Mouse (Mus musculus) right cerebral cortex, postnatal 25 days (tissue): Measurements from ENCODE around the gene Fam149a.

Experiments used
- DNase-seq: peaks from one replicate; pipeline ENCODE4 v3.0.0; 2022

Fam149a gene

DNA sequence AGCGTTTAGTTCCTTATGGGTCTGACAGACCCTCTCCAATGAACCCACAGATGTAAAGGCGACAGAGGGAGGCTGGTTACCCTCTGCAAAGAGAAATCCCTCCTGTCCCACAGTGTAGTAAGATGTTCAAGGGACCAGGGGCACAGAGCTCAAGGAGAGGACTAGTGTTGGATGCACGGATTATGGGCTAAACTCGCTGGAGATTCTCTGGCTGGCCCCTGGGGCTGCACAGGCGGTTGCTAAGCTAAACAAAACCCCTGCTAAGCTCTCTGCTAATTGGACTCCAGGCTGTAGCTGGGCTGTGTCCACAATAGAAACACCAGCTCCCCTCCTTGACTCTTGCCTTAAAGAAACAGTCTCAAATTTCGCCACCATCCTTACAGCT lies at the start of gene Fam149a:
TSS of gene Fam149a (minus strand) at position 329 of the 385 bp plus-strand sequence.
- DNase-seq, result peak; percentile 11

DNA sequence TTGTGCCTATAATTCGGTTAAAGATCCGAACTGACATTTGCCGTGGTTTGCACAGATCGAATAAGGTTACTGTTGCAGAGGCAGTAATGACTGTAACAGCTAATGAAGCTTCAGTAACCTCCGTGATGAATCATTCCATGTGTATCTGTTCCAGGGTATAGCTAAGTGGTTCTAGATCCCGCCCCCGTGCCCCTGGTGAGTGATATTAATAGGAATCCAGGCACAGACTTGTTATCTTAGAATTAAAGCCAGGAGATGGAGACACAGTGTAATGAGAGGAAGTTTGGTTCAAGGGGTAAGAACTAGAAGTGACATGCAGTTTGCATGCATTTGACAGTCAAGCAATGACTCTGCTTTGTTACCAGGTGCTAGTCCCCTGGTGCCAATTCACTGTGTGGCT lies 38.1 kb upstream of the Fam149a start:
- no peak for DNase-seq

DNA sequence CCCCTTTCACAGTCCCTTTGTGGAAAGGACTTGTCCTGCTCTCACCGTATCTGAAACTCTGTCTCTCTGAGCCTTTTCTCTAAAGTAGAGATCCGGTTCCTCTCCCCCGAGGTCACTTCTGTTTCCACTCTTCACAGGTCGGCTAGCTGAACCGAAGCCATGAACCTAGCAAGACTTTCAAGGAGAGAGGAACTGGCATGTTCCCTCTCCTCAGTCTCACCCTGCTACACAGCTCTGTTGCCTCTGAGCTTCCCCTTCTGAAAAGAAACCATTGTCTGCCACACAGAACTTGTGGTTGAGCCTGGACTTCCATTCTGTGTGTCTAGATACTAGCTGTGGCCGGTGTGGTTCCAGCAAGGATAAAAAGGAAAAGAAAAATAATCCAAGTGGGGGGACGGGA lies 32.9 kb upstream of the Fam149a start:
- DNase-seq, result no peak

DNA sequence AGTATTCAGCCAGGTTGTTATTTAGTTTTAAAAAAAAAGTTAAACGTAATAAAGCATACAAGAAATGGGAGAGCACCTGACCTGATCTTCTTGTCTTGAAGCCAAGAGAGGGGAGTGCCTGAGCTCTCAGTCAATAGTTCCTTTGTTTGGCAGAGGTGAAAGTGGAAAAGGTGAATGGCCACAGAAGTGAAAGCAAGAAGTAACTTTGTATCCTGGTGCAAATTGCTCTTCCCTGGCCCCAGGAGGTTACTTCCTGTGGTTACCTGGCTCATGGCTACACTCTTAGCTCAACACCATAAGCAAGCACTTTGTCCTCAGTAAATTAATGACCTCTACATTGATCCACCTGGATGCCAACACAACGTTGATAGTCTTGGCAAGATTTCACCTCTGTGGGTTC lies 28.8 kb upstream of the Fam149a start, which contains the start of gene Tlr3:
TSS of gene Tlr3 (minus strand) at position 199 of the 400 bp plus-strand sequence.
- no peak for DNase-seq

DNA sequence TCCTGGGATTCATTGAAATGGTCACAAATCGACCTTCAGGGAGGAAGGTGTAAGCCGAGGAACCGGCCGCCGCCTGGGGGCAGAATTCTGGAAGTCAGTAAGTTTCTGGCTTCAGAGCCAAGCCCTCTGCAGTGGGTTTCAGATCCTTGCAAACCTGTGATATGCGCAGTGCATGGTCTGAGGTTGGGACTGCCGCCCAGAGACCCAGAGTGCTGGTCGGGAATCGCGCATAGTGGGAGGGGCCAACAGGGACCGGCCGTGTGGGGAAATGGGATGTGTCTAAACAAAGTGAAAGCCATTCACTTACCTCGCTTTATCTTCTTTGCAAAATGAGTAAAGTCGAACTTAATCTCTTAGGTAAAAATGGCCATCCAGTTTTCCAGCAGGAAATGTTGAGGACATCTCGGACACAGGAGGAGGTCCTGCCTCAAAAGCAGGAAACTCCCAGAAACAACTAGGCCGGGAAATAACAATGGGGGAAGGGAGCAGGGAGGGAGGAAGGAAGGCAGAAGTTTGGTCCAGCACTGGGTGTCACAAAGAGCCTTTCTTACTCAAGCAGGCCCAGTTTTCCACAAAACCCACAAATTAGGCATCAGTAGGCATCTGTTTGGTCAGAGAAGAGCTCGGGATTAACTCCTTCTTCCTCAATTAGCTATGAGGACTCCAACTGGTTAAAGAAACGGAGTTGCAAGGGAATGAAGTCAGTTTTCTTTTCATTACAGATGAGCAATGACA lies 28.2 kb upstream of the Fam149a start:
- peak; percentile 29 for DNase-seq

DNA sequence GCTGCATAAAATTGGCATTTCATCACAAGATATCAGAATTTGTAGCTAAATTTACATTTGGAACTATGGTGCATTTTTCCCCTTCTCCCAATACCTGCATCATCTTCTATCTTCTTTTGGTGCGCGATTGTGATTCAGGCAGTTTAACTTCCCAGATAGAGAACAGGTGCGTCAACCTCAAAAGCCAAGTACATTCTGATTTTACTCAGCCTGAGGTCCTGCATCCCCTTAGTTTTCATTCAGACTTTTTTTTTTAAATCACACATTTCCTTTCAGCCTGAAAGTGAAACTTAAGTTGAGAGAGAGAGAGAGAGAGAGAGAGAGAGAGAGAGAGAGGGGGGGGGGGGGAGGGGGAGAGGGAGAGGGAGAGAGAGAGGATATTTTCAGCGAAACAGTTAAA lies 27.6 kb upstream of the Fam149a start:
- no peak for DNase-seq

DNA sequence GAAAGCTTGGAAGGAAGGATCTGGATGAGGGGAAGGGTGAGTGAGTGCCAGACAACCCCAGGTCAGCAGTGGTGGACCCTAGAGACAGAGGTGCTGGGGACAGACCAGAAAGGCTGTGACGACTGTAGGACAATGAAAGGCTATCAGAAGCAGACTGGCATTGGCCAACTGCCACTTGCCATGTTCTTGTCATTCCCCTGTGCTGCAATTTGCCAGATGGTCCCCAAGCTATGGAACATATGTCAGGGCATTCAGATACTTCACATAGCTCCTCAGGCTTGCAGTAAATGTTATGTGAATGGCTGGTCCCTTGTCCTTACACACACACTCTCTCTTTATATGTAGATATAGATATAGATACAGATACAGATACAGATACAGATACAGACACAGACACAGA lies 1.2 kb upstream of the Fam149a start:
- DNase-seq, result no peak

DNA sequence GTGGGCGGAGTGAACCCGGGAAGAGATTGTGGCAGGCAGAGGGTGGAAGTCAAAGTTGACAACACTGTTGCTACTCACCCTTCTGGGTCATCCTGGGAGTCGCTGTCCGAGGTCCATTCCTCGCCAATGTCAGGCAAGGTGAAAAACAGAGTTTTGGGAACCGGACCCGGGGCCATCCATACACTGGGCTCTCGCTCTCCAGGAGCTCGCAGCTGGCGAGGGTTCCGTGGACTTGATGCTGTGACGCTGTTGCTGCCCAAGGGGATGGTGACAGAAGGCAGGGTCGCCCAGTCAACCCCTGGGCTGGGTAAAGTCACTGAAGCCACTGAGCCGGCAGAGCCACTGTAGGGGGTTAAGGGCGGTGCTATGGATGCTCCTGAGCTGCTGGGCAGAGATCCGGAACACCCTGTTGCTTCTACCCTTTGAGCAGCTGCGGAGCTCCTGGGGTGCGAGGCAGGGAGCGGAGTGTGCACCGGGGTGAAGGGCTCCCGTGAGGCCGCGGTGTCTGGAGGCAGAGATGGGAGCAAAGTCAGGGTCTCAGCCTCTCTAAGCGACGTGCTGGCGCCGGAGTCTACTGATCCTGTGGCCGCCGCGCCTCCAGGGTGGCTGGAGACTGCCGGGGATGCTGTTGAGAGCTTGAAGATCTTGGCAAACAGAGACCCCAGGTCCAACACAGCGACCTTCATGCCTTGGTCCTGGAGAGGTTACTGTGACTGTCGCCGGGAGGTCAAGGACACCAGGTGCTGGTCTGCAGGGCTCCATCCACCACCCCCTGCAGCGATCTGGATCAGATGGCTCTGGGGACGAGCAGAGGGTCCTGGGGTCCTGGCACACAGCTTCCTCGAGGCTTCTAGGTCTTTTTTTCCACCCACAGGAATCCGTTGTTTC lies 772 bp downstream of the Fam149a start:
- DNase-seq, result no peak

DNA sequence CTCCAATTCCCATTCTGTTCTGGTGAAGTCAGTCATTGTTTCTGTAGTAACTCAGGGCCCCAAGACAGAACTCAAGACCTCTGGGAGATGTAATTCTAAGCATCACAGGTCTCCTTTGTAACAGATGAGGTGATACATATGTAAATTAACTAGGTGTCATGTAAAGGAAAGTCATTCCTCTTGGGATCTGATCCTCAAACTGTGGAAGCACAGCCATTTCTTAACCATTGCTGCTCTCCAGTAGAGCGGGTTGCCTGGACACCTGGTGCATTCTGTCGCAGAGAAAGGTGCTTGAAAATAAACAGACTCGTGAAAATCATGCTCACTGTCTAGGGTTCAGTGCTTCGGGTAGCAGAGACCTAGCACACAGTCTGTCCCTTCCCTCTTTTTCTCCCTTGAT lies 1.5 kb downstream of the Fam149a start:
- DNase-seq, result no peak

DNA sequence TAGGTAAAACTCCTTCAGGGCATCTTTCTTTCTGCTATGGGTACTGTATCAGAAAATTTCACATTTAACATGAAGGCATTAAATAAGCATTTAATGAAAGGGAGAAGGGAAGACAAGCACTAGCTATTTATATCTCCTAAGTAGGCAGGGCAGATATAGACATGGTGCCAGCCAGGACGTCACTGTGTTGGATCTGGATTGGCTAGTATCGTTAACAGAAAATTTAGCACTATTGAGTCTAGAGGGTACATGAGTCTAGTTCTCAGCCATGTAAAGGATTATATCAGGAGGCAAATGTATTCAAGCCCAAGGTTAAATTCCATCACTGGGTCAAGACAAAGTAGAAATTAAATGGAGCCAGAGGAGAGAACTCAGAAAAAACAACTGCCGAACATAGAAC lies 8.0 kb downstream of the Fam149a start:
- DNase-seq, result no peak

DNA sequence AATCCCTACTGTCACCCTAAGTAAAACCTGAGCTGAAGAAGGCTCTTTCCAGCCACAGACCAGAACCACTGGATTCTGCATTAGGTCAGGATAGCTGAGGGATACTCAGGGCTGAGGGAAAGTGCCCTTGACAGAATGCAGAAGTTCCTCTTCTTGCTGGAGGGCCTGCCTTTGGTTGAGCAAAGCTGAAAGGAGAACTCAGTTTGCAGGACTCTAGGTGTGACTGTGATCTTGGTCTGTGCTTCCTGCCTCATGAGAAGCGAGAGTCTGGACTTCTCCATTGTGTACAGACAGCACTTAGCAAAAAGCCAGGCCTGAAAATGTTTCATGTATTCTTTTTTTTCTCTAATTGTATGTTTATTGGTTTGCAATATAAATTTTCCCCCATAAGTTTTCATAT lies 14.9 kb downstream of the Fam149a start:
- DNase-seq, result no peak

DNA sequence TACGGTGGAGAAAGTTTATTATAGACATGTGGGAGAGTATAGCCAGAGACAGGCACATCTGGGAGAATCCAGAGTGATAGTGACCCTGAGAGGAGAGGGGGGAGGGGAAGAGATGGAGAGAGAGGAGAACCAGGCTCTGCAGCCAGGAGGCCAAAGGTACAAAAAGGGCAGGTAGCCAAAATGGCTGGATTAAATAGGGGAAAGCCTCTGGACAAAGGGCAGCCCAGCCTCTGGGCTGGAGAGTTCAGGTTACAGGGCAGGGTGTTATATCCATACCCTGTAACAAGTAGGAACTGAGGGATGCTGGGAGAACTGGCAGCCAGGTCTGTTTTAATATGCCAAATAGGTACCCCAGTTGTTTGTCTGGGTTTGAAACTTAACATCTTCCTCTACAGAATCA lies 18.9 kb downstream of the Fam149a start:
- no peak for DNase-seq

DNA sequence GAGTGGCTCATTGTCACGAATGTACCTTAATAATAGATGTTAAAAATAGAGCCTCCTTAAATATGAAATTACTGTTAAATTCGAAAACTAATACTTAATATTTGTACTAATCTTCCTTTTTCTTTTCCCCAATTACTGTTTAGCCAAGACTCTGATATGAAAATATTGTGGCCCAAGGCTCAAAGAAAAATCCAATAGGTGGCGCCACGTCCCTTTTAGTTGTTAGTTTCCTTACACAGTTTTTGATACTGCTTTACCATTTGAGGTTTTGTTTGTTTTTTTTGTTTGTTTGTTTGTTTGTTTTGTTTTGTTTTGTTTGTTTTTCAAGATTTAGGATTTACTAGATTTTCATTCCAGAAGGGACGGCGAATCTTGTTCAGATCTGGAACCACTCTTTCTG lies 19.8 kb downstream of the Fam149a start:
- DNase-seq, result no peak

DNA sequence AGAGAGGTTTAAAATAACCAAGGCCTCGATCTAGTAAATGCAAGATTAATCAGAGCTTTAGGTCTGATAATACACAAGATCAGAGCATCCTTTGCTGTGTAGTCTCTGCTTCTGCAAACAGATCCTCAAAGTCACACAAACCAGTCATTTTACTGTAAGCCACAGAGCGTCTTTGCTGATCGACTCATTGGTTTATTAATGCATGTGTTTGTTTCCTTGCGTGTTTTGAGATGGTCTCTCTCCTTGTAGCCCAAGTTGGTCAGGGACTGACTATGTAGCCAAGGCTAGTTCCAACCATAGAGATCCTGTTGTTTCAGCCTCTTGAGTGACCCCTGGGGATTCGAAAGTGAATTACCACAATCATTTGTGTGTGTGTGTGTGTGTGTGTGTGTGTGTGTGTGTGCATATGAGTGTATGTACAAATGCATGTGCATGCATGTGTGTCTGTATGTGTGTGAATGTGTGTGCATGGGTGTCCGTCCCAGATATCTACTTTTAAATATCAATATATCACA lies 22.9 kb downstream of the Fam149a start:
- DNase-seq, result no peak

DNA sequence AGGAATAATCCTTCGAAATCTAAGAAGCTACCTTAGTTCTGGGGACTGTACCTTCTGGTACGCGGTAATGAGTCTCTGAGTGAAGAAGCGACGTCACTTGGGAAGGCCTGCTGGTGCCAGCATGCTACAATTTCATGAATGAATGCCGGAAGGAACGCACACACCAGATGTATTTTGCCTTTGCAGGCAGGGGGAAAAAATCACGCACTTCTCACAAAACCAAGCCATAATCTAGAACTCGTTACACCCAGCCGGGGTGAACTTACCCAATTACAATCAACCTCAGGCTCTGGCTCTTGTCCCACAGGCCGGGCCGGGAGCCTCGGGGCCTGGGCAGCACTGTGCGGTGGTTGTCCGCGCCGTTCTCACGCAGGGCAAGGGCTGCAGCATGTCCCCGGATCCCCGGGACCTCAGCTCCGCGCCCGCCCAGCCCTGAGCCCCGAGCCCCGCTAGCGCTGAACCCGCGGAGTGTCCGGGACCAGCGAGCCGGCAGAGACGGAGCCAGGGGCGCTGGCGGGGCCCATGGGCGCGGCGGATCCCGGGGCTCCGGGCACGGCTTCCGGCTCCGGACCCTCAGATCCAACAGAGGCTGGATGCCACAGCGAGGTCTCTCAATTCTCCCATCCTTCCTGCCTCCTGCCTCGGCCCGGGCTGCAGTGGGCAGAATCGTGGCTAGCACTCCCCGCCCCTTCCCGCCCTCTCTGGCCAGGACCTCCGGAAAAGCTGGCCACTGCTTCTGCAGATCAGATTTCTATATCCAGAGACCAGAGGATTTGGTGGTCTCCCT lies 23.8 kb downstream of the Fam149a start:
- peak; percentile 50 for DNase-seq

DNA sequence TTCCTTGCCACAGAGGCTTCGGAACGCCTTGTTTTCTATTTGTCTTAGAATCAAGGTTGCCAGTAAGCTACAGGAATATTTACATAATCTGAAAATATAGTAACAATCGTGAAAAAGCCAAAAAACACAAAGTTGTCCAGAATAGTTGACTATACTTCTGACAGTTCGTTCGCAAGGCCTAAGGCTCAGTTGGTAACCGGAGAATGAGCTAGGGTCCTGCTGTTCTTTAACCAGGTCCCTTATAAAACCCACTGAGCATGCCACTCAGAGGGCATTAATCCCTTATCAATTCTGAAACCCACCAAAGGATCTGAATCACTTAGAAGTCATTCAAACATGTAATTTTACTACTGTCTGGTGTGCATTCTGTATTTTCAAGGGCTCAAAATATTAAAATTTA lies 26.3 kb downstream of the Fam149a start:
- DNase-seq, result no peak

DNA sequence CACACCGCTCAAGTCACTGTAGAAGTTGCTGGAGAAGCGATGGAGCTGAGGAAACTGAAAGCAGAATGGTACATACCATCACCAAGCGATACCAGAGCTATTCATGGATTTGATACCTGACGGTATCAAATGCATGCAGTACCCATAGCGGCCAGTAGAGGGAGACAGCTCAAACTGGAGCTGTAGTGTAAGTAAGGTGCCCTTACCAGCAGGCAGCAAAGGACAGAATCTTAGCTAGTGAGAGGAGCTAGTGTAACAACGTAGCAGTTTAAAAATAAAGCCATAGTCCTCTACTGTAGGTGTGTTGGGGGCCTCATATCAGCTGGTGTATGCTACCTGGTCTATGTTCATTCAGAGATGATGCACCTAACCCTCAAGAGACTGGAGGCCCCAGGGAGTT lies 37.1 kb downstream of the Fam149a start:
- peak; percentile 28 for DNase-seq

DNA sequence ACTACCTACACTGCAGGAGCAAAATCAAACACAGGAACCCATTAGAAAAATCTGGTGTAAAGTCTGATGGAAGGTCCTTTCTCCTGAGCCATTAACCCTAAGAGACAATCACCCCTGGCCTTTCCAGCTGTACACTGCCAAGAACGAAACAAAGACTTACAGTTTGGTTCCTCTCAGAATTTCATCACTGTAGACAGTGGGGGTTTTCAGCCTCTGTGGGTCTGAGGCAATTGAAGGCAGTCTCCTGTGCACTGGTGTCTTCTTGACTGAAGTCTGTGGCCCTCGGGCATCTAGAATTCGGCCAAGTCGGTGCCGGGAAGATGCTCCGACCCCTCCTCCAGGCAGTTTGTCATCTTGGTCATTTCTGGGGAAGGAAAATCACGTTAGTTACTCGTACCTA lies 37.8 kb downstream of the Fam149a start:
- DNase-seq, result no peak

DNA sequence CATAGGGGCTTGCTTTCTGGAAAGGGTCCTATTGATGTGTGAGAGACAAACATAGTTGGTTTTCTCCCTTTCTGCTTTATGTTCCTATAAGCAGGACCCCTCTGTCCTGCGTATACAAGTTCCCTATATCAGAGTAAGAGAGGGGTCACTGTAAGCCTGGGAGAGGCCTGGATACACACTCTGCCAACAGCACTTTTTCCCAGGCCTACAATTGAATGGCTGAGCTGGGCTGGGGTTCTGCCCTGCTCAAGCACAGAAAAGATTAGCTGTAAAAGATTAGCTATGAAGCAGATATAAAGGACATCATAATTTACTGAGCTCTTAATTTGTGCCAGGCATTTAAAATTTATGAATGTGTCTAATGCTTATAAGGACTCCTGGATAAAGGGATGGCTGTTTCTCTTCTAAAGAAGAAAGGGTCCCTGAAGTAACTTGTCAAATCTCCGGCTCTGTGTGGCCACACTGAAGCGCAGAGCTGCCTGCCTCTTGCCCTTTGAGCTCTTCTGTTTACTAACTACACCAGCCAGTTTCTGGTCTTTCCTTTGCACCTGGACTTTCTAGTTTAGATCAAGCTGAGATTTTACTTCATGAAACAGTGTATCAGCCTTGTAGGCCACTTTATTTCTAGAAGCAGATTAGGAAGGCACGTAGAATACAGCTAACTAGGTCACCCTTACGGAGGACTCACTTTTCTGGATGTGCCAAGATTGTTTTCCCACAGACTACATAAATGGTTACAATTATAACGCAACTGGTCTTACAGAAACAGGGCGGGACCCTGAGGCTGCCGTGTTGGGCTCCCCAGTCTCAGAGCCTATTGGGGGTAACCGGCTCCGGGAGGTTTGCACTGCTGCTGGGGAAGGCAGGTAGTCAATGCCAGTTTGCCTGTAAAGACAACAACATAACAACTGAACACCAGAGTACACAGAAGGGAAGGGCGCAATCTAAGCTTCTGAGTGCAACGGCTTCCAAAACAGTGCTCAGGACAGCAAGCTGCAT lies 40.2 kb downstream of the Fam149a start:
- DNase-seq, result no peak

DNA sequence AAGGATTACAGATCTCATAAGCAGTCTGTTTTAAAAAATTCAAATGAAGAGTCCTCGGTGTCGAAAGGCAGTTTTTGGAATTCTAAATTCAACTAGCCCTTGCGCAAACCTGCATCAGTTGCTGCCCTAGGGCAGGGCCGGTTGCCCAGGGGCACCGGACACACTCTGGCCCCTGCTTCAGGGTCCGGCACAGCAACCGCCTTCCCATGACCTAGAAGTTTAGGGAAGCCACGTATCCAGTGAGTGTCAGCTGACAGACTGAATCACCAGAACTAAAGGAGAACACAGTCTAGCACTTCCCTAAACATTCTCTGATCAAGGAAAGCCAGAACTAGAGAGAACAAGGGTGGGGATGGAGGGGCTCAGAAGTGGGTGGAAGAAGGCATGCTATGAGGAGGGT lies 48.6 kb downstream of the Fam149a start:
- no peak for DNase-seq

DNA sequence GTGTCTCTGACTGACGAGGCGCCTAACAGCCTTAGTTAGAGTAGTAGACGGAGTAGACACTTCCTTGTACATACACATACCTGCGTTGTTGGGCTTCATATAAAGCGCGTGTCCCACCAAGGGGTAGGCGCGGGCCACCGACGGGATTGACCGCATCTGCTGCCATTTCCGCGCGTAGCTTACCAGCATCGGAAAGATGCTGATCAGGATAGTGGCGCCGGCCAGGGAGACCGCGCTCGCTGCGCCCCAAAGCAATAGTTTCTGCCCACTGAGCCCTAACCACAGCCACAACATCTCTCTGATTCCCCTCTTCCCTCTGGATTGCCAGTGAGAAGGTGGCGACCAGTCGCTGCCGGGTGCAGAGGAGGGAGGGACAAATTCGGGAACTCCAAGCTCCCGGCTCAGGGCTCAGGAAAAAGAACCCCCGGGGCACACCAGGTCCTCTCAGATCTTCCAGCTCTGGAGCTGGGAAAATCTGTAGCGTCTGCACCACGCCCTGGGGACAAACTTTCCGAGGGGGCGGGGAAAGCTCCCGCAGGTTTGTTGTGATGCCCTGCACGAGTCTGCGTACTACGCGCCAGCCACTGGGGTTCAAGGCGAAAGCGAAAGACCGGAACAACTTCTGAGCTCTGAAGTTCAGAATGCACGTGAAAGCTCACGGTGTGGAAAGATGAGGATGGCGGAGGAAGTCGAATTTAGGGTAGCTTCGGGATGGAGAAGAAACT lies 49.2 kb downstream of the Fam149a start, which contains the start of gene Cyp4v3:
TSS of gene Cyp4v3 (minus strand) at position 532 of the 725 bp plus-strand sequence.
- peak; percentile 49 for DNase-seq
